Mouse (Mus musculus) retina, adult 2 months (tissue): ENCODE results near the gene Zbtb12.
"Not testable (repeated sequence)": the region's sequence is repeated elsewhere in the genome, so short reads cannot be mapped to it uniquely, and the experiment has no call there.

ENCODE experiments used
- DNase-seq: peaks from one replicate; pipeline ENCODE4 v3.0.0-alpha.2; 2012; ENCODE audit warnings: low read depth, low spot score

Zbtb12 gene

DNA sequence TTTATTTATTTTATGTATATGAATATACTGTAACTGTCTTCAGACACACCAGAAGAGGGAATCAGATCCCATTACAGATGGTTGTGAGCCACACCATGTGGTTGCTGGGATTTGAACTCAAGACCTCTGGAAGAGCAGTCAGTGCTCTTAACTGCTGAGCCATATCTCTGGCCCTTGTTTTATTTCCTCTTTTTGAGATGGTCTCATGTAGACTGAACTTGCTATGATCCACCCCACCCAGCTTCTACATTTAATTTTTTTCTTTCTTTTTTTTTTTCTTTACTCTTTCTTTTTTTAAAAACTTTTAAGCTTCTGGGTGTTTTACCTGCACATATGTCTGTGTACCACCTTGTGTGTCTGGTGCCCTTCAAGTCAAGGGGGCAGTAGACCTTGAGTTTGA, 21.5 kb downstream of the Zbtb12 start:
- not testable (repeated sequence) for DNase-seq

DNA sequence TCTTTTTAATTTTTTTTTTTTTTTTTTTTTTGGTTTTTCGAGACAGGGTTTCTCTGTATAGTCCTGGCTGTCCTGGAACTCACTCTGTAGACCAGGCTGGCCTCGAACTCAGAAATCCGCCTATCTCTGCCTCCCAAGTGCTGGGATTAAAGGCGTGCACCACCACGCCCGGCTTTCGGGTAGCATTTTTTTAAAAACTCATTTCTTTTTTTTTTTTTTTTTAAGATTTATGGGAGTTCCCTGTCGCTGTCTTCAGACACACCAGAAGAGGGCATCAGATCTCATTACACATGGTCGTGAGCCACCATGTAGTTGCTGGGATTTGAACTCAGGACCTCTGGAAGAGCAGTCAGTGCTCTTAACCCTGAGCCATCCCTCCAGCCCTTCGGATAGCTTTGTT, 22.7 kb downstream of the Zbtb12 start:
- DNase-seq: not testable (repeated sequence)

DNA sequence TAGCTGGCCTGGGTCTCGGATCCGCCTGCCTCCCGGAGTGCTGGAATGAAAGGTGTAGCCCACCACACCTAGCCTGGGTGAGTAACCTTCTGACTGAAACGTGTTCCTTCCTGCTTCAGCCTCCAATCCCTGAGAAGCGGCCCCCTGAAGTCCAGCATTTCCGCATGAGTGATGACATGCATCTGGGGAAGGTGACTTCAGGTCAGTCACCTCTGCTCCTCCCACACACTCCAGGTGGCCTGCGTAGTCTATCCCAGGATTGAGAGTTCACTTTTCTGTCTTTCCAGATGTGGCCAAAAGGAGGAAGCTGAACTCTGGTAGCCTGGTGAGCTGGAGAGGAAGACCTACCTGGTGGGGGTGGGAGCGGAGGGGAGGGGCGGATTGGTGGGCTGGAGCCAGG, 23.6 kb downstream of the Zbtb12 start:
- DNase-seq: no peak

DNA sequence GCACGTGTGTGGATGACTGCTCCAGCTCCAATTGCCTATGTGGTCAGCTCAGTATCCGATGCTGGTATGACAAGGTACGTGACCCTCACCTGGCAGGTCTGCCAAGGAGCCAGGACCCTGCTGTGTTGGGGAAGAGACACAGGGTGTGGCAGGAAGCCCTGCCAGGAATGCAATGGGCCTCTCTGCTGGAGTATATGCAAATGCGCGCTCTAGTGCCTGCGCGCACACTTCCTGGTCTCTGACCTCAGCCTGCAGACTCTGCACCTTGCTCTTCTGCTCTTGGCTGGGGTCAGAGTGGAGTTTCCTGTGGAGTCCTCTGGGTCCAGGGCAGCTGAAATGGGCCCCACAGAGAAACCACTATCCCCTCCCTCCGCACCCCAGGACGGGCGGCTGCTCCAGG, 31.7 kb downstream of the Zbtb12 start:
- no peak for DNase-seq

DNA sequence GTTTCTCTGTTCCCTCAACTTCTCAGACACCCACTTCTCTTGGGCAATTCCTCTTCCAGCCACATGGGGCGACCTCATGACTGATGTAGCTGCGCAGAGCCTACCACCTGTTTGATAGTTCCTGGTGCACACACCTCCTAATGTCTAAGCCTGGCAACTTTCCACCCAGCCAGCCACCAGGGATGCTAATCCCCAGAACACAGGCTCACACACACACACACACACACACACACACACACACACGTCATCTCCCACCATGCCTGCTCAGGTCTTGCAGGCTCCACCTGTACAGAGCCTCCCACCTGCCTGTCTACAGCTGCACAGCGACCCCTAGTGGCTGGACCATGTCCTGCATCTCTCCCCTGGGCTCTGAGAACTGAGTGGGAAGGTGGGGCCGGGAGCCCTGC, 32.7 kb downstream of the Zbtb12 start:
- DNase-seq: peak; percentile 50

DNA sequence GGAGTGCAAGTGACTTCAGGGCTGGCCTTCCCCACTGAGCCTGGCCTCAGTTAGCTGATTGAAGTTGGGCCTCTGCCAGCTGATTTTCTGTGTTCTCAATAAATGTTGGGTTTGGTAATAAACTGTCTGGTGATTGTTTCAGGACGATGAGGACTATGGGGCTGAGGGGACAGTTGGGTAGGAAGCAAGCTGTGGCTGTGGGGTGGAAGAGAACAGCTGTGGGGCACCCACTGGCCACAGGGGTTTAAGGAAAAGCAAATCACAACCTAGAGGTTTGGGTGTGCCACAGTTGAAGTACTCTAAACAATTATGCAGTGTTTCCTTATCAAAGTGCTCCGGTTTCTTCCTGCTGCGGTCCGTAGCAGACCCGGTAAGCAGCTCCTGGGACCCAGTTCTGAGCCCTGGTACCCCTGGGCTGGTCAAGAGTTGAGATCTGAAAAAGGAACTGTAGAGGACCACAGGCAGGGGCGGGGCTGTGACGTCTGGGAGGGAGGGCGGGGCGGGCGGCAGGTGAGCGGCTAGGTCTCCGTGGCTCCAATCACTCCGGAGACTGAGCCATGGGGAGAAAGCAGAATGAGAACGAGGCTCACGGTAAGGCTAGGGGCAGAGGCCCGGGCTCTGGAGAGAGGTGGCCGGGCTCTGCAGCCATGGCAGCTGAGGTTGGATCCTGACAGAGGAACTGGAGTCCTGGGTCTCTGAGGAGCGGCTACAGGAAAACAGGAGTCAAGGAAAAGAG, 34.8 kb downstream of the Zbtb12 start, which contains the start of gene Slc44a4:
Slc44a4 (plus strand) TSS at position 537 of the 736 bp plus-strand sequence.
- no peak for DNase-seq

DNA sequence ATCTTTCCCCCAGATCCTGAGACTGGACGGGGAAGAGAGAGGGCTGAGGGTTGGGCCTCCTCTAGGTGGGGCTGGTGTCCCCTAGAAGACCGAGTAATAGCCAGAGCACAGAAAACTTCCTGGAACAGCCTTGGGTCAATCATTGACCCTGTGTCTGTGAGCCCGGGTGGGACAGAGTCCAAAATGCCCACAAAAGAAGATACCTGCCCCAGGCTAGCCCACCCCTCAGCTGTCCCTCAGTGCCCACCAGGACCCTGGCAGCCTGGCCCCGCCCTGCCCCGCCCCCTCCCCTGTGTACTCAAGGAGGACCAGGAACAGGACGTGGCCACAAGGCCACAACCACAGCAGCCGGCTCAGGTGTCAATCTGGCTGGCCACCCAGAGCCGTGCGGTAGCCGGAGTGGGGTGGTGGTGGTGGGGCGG, 36.1 kb downstream of the Zbtb12 start:
- DNase-seq: no peak

DNA sequence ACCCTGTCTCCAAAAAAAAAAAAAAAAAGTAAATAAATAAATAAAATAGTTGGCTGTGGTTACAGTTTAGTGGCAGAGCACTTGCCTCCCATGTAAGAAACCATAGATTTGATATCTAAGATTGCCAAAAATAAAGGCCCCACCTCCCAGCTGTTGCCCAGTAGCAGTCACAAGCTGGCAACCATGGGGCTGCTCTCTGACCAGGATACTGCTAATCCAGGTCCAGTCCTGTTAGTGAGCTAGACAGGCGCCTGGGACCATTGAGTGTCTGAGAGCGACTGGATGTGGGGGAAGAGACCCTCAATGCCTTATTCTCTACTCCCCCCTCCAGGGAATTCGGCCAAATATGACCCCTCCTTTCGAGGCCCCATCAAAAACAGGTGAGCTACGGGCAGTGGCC, 37.0 kb downstream of the Zbtb12 start:
- no peak for DNase-seq

DNA sequence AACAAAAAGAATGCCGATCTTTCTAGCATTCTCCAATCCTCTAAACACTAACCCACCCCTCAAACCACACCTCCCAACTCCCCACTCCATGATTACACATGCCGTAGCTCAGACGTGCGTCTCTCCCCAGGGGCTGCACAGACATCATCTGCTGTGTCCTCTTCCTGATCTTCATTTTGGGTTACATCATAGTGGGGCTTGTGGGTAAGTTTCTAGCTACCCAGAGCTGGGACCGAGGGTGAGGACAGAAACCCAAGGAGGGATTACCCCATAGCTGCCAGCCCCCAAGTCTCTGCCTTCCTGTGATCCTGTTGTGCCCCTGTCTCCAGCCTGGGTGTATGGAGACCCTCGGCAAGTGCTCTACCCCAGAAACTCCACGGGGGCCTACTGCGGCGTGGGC, 37.9 kb downstream of the Zbtb12 start:
- no peak for DNase-seq

DNA sequence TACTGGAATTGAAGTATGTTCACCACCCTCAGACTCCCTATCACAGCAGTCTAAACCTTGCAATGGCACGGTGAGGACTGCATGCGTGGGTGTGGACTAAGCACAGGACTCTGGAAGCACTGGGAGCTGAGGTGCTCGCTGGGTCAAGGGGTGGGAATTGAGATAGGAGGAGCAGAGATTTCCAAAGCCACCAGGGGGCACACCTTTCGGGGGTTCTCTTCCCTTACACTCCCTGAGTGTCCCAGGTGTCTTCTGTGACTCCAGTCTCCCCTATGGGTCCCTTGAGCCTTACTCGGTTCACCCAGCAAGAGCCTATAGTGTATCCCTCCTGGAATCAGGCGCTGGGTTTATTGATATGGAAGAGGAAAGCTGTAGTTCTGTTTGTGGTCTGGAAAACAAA, 43.7 kb downstream of the Zbtb12 start:
- DNase-seq: no peak

DNA sequence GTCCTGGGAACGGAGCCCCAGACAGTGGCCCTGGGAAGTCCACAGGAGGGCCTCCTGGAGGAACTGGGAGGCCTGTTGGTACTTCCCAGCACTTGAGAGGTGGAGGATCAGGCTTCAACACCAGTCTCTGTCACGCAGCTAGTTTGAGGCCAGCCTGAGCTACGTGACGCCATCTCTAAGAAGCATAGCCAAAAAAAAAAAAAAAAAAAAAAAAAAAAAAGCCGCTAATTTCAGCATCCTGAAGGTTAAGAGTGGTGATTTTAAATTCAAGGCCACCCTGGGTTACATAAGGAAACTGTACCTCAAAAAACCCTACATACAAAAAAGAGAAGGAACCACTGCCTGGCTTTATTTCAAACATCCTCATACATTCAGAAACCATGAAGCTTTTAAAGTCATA, 45.0 kb downstream of the Zbtb12 start:
- no peak for DNase-seq

DNA sequence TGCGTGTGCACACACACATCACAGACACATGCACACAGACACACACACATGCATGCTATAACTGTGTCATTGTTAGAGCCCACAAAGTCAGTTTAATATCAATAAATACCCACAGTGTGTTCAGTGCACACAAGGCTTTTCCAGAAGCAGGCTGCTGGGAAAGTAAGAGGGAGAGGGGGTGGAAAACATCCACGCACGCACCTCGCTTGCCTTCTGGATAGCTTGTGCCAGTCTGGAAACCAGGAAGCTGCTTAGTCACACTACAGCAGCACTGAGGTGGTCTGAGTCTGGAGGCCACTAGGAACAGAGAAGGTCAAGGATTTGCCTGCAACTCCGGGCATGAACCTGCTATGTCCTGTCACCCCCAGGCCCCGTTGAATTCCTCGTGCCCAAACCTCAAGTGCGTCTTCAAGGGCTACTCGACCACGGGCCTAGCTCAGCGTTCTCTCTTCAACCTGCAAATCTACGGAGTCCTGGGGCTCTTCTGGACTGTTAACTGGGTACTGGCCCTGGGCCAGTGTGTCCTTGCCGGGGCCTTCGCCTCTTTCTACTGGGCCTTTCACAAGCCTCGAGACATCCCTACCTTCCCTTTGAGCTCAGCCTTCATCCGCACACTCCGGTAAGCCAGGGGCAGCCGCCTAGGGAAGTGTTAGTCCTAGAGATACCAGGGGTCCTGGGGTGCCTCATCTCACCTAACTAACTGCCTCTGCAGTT, 48.2 kb downstream of the Zbtb12 start:
- DNase-seq: no peak

DNA sequence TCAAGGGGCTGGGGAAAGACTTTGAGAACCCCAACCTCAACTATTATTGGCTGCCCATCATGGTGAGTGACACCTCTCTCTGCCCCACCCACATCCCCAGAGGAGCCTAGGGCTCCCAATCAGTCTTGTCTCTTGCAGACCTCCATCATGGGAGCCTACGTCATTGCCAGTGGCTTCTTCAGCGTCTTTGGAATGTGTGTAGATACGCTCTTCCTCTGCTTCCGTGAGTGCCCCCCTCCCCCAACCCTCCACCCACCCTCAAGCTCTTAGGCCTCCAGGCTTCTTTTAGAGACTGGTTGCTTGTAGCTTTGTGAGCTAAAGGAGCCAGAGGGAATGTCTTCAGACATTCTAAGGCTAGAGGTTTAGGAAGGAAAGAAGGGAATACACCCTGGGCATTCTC, 49.6 kb downstream of the Zbtb12 start:
- DNase-seq: no peak

DNA sequence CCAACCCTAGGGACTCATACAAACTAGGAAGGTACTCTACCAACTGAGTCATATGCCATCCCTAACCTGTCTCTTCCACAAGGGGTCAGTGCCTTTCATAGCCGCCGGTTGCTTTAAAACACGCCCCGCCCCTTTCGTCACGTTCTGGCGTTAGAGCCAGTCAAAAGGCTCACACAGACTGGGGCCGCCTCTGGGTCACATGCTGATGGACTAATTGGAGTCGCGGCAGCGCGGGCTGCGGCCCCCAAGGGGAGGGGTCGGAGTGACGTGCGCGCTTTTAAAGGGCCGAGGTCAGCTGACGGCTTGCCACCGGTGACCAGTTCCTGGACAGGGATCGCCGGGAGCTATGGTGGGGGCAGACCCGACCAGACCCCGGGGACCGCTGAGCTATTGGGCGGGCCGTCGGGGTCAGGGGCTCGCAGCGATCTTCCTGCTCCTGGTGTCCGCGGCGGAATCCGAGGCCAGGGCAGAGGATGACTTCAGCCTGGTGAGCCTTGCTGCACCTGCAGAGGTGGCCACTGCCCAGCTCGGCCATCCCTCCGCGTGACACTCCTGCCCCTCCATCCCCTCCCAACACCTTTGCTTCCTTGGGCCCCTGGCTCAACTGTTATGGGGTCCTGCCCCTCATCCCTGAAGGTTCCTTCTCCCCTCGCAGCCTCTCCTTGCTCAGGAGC, 51.9 kb downstream of the Zbtb12 start, which contains the start of gene Neu1:
Neu1 (plus strand) TSS at position 193 of the 674 bp plus-strand sequence.
- peak; percentile 94 for DNase-seq

DNA sequence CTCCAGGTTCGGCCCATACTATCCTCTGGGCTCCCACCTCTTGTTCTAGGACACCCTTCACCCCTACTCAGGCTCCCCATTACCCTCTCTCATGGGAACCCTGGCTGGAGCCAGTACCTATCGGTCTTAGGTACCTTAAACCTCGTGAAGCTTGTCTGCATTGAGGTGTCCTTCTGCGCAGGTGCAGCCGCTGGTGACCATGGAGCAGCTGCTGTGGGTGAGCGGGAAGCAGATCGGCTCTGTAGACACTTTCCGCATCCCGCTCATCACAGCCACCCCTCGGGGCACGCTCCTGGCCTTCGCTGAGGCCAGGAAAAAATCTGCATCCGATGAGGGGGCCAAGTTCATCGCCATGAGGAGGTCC, 52.4 kb downstream of the Zbtb12 start:
- no peak for DNase-seq

DNA sequence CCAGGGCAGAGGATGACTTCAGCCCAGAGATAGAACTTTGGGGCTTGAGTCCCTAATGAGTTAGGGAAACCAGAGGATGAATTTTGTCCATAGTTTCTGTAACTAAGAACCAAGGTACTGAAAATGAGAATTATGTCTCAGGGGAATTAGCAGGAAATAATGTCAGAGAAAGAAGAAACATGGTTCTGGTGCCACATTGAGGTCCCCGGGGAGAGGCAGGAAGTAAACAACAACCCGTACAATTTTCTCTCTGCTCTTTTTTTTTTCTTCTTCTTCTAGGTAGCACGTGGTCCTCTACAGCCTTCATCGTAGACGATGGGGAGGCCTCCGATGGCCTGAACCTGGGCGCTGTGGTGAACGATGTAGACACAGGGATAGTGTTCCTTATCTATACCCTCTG, 53.0 kb downstream of the Zbtb12 start:
- no peak for DNase-seq

DNA sequence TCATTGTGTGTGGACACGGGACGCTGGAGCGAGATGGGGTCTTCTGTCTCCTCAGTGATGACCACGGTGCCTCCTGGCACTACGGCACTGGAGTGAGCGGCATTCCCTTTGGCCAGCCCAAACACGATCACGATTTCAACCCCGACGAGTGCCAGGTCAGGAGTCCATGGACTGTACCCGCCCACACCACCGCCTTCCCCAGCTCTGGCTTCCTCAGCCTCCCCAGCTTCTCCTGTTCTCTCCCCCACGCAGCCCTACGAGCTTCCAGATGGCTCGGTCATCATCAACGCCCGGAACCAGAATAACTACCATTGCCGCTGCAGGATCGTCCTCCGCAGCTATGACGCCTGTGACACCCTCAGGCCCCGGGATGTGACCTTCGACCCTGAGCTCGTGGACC, 54.7 kb downstream of the Zbtb12 start:
- no peak for DNase-seq

DNA sequence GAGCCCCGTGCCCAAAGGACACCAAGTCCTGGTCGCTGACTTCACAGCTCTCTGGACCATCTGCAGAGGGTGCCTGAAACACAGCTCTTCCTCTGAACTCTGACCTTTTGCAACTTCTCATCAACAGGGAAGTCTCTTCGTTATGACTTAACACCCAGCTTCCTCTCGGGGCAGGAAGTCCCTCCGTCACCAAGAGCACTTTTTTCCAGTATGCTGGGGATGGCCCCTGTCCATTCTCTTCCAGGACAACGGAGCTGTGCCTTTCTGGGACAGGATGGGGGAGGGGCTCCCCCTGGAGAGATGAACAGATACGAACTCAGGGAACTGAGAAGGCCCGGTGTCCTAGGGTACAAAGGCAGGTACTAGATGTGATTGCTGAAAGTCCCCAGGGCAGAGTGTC, 55.5 kb downstream of the Zbtb12 start:
- no peak for DNase-seq

DNA sequence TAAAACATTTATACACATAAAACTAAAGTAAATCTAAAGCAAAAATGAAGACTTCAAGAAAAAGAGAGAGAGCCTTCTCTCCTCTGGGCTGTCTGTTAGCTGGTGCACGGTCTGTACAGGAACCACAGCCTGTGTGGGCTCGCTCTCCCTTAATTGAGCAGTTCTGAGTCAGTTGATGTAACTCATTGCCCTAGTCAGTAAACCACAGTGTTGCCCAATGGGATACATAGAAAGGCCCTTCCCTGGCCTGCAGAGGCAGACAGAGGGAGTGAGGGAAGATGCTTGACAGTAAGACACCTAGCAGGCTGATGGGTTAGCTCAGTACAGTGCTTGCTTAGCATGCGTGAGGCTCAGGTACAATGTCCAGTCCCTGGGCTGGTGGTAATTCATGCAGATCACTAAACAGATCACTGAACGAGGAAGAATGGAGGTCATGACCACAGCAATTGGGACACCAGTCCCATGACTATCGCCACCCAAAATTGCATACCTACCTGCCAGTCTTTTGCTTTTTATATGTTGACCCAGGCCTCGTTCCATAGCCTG, 58.8 kb downstream of the Zbtb12 start:
- DNase-seq: no peak

DNA sequence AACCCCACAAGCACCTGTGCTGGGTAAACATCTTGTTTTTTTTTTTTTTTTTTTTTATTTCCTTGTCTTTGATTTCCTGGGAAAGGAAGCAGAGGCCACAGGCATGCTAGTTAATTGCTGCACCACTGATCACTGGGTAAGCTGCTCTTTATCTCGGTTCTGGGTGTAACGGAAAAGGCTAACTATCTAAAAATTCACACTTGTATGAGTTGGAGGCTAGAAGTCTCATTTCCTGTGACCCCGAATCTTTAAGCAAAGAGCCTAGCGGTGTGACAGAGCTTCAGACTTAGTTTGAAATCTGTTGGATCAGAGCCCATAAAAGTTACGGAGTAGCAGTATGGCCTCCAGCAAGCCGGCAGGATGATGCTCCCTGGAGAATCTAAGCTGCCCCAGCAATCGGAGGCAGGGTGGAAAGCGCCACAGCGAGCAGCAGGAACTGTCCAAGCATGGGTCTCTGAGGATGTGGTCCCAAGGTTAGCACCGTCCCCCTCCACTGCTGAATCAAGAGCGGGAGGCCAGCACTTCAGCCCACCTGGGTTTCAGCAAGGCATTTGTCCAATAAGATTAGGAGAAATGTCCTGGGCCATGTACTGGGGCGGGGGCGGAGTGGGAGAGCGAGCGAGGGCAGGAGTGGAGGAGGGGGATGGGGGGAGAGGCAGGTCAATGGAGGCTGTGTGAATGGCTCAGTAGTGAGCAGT, 62.2 kb downstream of the Zbtb12 start:
- no peak for DNase-seq

DNA sequence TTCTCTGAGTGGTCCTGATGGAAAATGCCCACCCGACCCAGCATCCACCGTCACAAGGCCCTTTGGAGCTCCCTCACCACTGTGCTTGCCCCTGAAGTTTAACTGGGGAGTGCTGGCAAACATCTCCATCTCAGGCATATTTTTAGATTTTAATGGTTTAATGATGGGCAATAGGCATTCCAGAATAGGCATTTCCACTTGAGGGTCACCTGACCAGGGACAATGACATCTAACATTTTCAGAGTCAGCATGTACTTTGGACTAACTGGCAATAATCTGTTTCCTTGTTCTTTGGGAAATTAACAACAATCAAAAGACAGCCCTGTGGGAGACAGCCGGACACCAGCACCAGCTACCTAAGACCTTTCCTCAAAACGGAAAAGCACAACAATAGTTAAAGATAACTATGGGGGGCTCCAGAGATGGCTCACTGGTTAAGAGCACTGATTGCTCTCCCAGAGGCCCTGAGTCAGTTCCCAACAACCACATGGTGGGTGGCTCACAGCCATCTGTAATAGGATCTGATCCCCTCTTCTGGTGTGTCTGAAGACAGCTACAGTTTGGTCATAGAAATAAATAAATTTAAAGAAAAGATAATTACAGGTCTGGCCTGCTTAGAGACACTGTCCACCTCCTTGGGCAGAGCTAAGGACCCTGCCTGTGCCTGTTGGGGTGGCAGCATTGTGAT, 64.0 kb downstream of the Zbtb12 start:
- no peak for DNase-seq
